Mouse (Mus musculus) midbrain, embryonic 13.5 days (tissue): ENCODE data around the gene Olfr716. TPM values are rescaled to one million over a fixed set of nuclear protein-coding genes. Genes with fewer than 3 reads are reported as not detected.
"Not testable (repeated sequence)": the region's sequence is repeated elsewhere in the genome, so short reads cannot be mapped to it uniquely, and the experiment has no call there.

ENCODE experiments used
- ATAC-seq: fragments of 200-750 bp; cut with Nextera tagmentation; 2 replicates; pipeline ENCODE4 v1.8.0; 2017; ENCODE audit warnings: mild to moderate bottlenecking, moderate TSS enrichment, moderate library complexity
- H3K27ac ChIP-seq: fragments of 300-500 bp; sonication (generic); 2 replicates; pipeline ENCODE4 v1.5.1; 2015; ENCODE audit warnings: inconsistent platforms, mild to moderate bottlenecking, moderate library complexity
- H3K27me3 ChIP-seq: fragments of 300-500 bp; sonication (generic); 2 replicates; pipeline ENCODE4 v1.6.1; 2015; ENCODE audit warnings: mild to moderate bottlenecking, inconsistent platforms
- H3K36me3 ChIP-seq: fragments of 300-500 bp; sonication (generic); 2 replicates; pipeline ENCODE4 v1.6.1; 2015; ENCODE audit warnings: mild to moderate bottlenecking, inconsistent platforms
- H3K4me1 ChIP-seq: fragments of 300-500 bp; sonication (generic); replicated peaks from 2 replicates; pipeline ENCODE4 v1.6.1; 2015; ENCODE audit warnings: inconsistent platforms
- H3K4me2 ChIP-seq: fragments of 300-500 bp; sonication (generic); replicated peaks from 2 replicates; pipeline ENCODE4 v1.6.1; 2015; ENCODE audit warnings: moderate library complexity, mild to moderate bottlenecking, inconsistent platforms
- H3K4me3 ChIP-seq: fragments of 300-500 bp; sonication (generic); replicated peaks from 2 replicates; pipeline ENCODE4 v1.5.1; 2015; ENCODE audit warnings: mild to moderate bottlenecking, inconsistent platforms
- H3K9ac ChIP-seq: fragments of 300-500 bp; sonication (generic); replicated peaks from 2 replicates; pipeline ENCODE4 v1.6.1; 2015; ENCODE audit warnings: mild to moderate bottlenecking, inconsistent platforms
- H3K9me3 ChIP-seq: fragments of 300-500 bp; sonication (generic); 2 replicates; pipeline ENCODE4 v1.6.1; 2016; ENCODE audit warnings: mild to moderate bottlenecking, inconsistent platforms
- WGBS: fragments of 180-500 bp; shearing (Covaris S2); methylation state at CpG from one replicate; pipeline ENCODE4 v1.1.7; 2015; 5-methylcytosine and 5-hydroxymethylcytosine counted together
- polyA plus RNA-seq: library from polyadenylated mRNA; unstranded; fragments of >200 nt; fragmentation: Nextera tagmentation; extraction: Ambion mirVana; gene quantifications from 2 replicates; pipeline ENCODE4 v1.2.1, GENCODE M21; 2015

The Olfr716 gene
- not detected in 2 replicates for polyA plus RNA-seq

DNA sequence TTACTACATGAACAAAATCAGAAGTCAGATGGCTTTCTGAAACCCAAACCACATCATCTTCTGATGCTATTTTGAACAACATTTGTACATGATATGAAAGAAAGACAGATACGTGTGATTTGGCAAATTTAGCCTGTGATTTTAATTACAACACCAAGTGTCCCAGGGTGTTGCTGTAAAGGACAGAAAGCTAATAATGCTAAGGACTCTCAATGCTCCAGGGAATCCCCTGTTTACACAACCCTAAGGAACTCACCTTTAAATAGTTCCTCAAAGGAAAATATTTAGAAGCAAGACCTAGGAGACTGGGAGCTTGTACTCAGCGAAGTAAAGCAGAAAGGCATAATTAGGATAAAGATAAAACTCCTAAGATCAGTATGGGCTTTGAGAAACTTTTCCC lies at the start of gene Olfr716:
Olfr716 (plus strand) TSS at position 301 of the 400 bp plus-strand sequence.
- not testable (repeated sequence) for H3K4me2 ChIP-seq, H3K27me3 ChIP-seq, H3K4me1 ChIP-seq, ATAC-seq, H3K27ac ChIP-seq, H3K36me3 ChIP-seq, H3K9ac ChIP-seq, H3K4me3 ChIP-seq, H3K9me3 ChIP-seq
- WGBS = 75% methylated on average over 2 of the region's 2 CpGs

DNA sequence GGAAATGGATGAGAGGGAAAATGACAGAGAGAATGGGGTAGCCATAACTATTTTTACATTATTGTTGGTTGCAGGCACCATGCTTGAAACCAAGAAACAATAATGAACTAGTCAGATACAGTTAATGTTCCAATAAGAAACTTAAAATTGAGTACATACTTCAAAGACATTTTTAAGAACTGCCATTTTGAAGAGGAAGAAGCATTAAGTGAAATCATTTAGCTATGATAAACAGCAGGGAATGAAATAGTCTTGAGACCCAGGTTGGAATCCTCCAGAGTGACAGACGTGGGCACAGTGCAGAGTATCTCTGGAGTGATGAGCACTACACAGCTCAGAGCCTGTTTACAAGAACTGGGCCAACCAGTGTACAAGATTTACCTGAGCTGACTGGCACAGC lies 45.2 kb upstream of the Olfr716 start, which contains the start of gene Olfr17:
Olfr17 (plus strand) TSS at position 301 of the 400 bp plus-strand sequence.
- Histone ChIP-seq H3K4me2 (no peak within 1 kb of the TSS), H3K27me3 (no peaks in the 10 kb centered on the region), H3K9ac (no peak within 1 kb of the TSS), H3K27ac (no peak within 1 kb of the TSS), H3K4me3 (no peak within 1 kb of the TSS), H3K36me3 (no peaks in the 10 kb centered on the region), H3K4me1 (no peaks in the 10 kb centered on the region), H3K9me3 (no peaks in the 10 kb centered on the region)
- ATAC-seq = no peak
- WGBS = 36% methylated on average over 1 of the region's 1 CpGs

DNA sequence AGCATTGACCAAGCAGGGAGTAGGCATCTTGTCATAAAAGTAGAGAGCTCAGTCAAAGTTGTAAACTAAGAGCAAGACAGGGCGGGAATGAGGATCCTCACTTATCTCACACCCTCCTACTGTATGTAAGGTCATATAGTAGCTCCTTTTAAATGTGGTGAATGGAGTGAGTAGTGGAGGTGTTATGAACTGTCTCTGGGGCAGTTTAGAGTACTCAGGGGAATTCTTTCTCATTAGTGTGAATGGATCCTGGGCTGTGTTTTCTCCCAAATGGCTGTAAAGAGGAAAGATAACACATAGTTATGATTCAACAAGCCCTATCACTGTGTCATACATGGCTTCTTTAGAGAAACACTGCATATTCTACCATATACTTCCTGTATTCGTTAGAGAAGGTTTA lies 27.9 kb upstream of the Olfr716 start, which contains the start of gene Olfr715b:
Olfr715b (minus strand) TSS at position 101 of the 400 bp plus-strand sequence.
- H3K36me3 ChIP-seq, ATAC-seq, H3K9me3 ChIP-seq, H3K27ac ChIP-seq, H3K27me3 ChIP-seq, H3K4me2 ChIP-seq, H3K9ac ChIP-seq, H3K4me3 ChIP-seq, H3K4me1 ChIP-seq: not testable (repeated sequence)
- WGBS = 96% methylated on average over 2 of the region's 2 CpGs

DNA sequence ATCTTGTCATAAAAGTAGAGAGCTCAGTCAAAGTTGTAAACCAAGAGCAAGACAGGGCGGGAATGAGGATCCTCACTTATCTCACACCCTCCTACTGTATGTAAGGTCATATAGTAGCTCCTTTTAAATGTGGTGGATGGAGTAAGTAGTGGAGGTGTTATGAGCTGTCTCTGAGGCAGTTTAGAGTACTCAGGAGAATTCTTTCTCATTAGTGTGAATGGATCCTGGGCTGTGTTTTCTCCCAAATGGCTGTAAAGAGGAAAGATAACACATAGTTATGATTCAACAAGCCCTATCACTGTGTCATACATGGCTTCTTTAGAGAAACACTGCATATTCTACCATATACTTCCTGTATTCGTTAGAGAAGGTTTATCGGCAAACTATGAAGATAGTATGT lies 7.1 kb upstream of the Olfr716 start, which contains the start of gene Olfr715:
Olfr715 (minus strand) TSS at position 101 of the 400 bp plus-strand sequence.
- not testable (repeated sequence) for ATAC-seq, H3K4me3 ChIP-seq, H3K9me3 ChIP-seq, H3K27me3 ChIP-seq, H3K4me1 ChIP-seq, H3K4me2 ChIP-seq, H3K27ac ChIP-seq, H3K36me3 ChIP-seq, H3K9ac ChIP-seq
- 90% methylated on average over 3 of the region's 3 CpGs for WGBS

DNA sequence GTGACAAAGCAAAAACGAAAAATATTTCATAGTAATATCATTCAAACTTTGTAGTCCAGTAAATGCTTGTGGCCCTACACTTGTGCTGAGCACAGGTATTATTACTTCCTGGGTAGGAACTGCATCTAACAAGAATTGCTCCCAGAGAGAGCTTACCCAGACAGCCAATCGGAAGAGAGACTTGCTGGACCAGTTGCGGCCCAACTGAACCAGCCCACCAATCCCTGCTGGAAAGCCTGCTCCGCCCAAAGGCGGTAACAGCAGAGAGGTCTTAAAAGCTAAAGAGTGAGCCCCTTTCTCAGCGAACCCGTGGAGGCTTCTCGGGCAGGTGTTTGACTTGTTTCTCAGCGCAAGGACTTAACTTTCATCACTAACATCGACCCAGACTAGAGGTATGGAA lies 28.6 kb downstream of the Olfr716 start, which contains the start of gene Nlrp14:
Nlrp14 (plus strand) TSS at position 301 of the 400 bp plus-strand sequence.
- Histone ChIP-seq H3K9me3 (no peaks in the 10 kb centered on the region), H3K4me2 (no peak within 1 kb of the TSS), H3K9ac (no peak within 1 kb of the TSS), H3K27ac (no peak within 1 kb of the TSS), H3K4me3 (no peak within 1 kb of the TSS), H3K27me3 (no peaks in the 10 kb centered on the region), H3K4me1 (no peaks in the 10 kb centered on the region), H3K36me3 (no peaks in the 10 kb centered on the region)
- WGBS = 88% methylated on average over 10 of the region's 10 CpGs
- ATAC-seq = no peak

DNA sequence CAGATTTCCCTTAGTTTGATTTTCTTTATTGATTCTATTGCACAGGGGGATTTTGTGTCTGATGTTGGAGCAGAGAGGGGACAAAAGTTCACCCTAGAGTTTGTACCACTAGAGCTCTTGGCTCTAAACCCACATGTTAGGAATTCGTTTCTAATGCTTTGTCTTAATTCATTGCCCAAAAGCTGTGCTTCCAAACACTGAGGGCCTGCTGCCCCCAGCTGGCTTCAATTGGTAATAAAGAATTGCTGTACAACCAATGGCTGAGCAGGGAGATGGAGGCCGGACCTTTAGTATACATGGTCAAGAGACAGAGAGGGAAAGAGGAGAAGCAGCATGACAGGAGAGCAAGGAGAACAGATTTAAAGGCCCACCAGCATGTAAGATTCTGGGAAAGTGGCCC lies 42.3 kb downstream of the Olfr716 start:
- Histone ChIP-seq H3K27me3 (no peaks in the 10 kb centered on the region), H3K4me2 (no peak overlapping the region), H3K36me3 (no peaks in the 10 kb centered on the region), H3K4me3 (no peak overlapping the region), H3K4me1 (no peaks in the 10 kb centered on the region), H3K9me3 (no peaks in the 10 kb centered on the region), H3K27ac (no peak overlapping the region), H3K9ac (no peak overlapping the region)
- ATAC-seq = no peak
- WGBS = 51% methylated on average over 2 of the region's 2 CpGs

Other genes starting within 250 kb of the Olfr716 start
- not detected in 2 replicates for gene Olfr707, start 237.1 kb upstream of the Olfr716 start, polyA plus RNA-seq
- not detected in 2 replicates for gene Olfr1532-ps1, start 230.3 kb upstream of the Olfr716 start, polyA plus RNA-seq
- not detected in 2 replicates for gene Olfr709-ps1, start 206.1 kb upstream of the Olfr716 start, polyA plus RNA-seq
- not detected in 2 replicates for gene Olfr710, start 190.0 kb upstream of the Olfr716 start, polyA plus RNA-seq
- gene Olfr6, start 174.4 kb upstream of the Olfr716 start, polyA plus RNA-seq = not detected in 2 replicates
- not detected in 2 replicates for gene Olfr711, start 162.9 kb upstream of the Olfr716 start, polyA plus RNA-seq
- not detected in 2 replicates for gene Olfr2, start 132.3 kb upstream of the Olfr716 start, polyA plus RNA-seq
- gene Olfr713, start 107.2 kb upstream of the Olfr716 start, polyA plus RNA-seq = not detected in 2 replicates
- gene Olfr714, start 67.3 kb upstream of the Olfr716 start, polyA plus RNA-seq = not detected in 2 replicates
- not detected in 2 replicates for gene Olfr17, start 45.1 kb upstream of the Olfr716 start, polyA plus RNA-seq
- gene Olfr715b, start 28.0 kb upstream of the Olfr716 start, polyA plus RNA-seq = not detected in 2 replicates
- gene Olfr715, start 7.2 kb upstream of the Olfr716 start, polyA plus RNA-seq = not detected in 2 replicates
- gene Nlrp14, start 28.7 kb downstream of the Olfr716 start, polyA plus RNA-seq = not detected in 2 replicates
- not detected in 2 replicates for gene Rbmxl2, start 71.1 kb downstream of the Olfr716 start, polyA plus RNA-seq
- gene Syt9, start 232.4 kb downstream of the Olfr716 start, polyA plus RNA-seq = 4.1 and 4.9 TPM in 2 replicates